Comparison of ENCODE assay signal across 22 mouse cellular contexts in genomic region chr13:107088198-107088597, GRCm38 (mm10).
"Had no signal": no experiment of that assay in that cellular context is flagged by ENCODE, and none has a peak within 500 bp of the region (broad histone marks: within the 10 kb centered on the region; RNA-seq: fewer than 3 reads in every experiment).

No protein-coding gene starts in this region.

- DNase-seq: forebrain, postnatal 0 days; gastrocnemius, postnatal 14 days; gastrocnemius, postnatal 36 days; heart, adult 2 months; heart, postnatal 10 days; heart, postnatal 4 days; kidney, adult 18-20 months; kidney, adult 8-10 months; kidney, postnatal 14 days; kidney, postnatal 36 days; layer of hippocampus, adult 9-11 months; layer of hippocampus, postnatal 36 days; lung, adult 18-20 months had no signal

- H3K27me3 ChIP-seq: heart, embryonic 12.5 days; hindbrain, embryonic 12.5 days; limb, embryonic 12.5 days had no signal

- H3K9me3 ChIP-seq: hindbrain, embryonic 10.5 days; hindbrain, embryonic 12.5 days; limb, embryonic 10.5 days; limb, embryonic 12.5 days had no signal

- H3K27ac ChIP-seq: heart, adult 2 months; hindbrain, embryonic 10.5 days; hindbrain, embryonic 12.5 days; hindbrain, embryonic 14.5 days; limb, embryonic 10.5 days; limb, embryonic 12.5 days had no signal

- H3K4me1 ChIP-seq: hindbrain, embryonic 10.5 days; hindbrain, embryonic 12.5 days; limb, embryonic 10.5 days; limb, embryonic 12.5 days had no signal

- H3K9ac ChIP-seq: forebrain, postnatal 0 days; heart, embryonic 12.5 days; hindbrain, embryonic 12.5 days; hindbrain, embryonic 14.5 days; limb, embryonic 12.5 days had no signal

- ATAC-seq: forebrain, postnatal 0 days; hindbrain, embryonic 16.5 days; inflammation-experienced regulatory T-cells, adult 6 months; intestine, embryonic 16.5 days had no signal

- H3K4me3 ChIP-seq: heart, adult 2 months; heart, embryonic 12.5 days; hindbrain, embryonic 10.5 days; hindbrain, embryonic 12.5 days; limb, embryonic 10.5 days; limb, embryonic 12.5 days had no signal

- H3K4me2 ChIP-seq: heart, embryonic 12.5 days; hindbrain, embryonic 12.5 days; hindbrain, embryonic 14.5 days; limb, embryonic 12.5 days had no signal

- H3K36me3 ChIP-seq: heart, embryonic 12.5 days; hindbrain, embryonic 10.5 days; hindbrain, embryonic 12.5 days; limb, embryonic 10.5 days; limb, embryonic 12.5 days had no signal
